Mouse (Mus musculus): ENCODE measurements around the gene Mturn. TPM values are rescaled to one million over a fixed set of nuclear protein-coding genes. Genes with fewer than 3 reads are reported as not detected.

Gene Mturn
- polyA plus RNA-seq (2012; rRNA removed), result 51.5 and 60.0 TPM in 2 replicates

GRCm38 (mm10) chr6:54680891-54681745 lies at the start of gene Mturn:
Gene Mturn, plus strand, starts transcription at chr6:54681624.

Other genes starting within 250 kb of the Mturn start
- gene Scrn1, start 115.1 kb upstream of the Mturn start, polyA plus RNA-seq (2012; rRNA removed), result 63.2 and 78.4 TPM in 2 replicates
- 13.8 and 14.7 TPM in 2 replicates for gene Plekha8, start 86.5 kb upstream of the Mturn start, polyA plus RNA-seq (2012; rRNA removed)
- gene Fkbp14, start 84.3 kb upstream of the Mturn start, polyA plus RNA-seq (2012; rRNA removed), result 13.2 and 23.7 TPM in 2 replicates
- gene Znrf2, start 135.3 kb downstream of the Mturn start, polyA plus RNA-seq (2012; rRNA removed), result 15.2 and 21.7 TPM in 2 replicates

All from central nervous system, embryonic 14 days (tissue).